Mouse (Mus musculus): ENCODE measurements around the gene Trip11.

Gene Trip11

DNA sequence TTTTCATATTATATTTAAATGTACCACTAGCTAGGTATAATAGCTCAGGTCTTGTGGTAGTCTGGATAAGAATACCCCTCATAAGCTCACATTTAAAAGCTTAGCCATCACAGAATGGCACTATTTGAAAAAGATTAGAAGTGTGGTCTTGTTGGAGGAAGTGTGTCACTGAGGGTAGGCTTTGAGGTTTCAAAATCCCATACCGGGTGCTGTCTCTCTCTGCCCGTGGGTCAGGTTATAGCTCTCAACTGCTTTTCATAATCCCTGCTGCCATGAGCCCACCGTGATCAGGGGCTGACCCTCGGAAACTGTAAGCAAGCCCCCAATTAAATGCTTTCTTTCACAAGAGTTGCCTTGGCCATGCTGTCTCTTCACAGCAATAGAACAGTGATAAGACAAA lies 8.2 kb downstream of the Trip11 start:
- no peak for TF ChIP-seq GATA4 (IDR thresholded peaks at IDR 0.05; ENCODE audit: insufficient replicate concordance, low read length)

DNA sequence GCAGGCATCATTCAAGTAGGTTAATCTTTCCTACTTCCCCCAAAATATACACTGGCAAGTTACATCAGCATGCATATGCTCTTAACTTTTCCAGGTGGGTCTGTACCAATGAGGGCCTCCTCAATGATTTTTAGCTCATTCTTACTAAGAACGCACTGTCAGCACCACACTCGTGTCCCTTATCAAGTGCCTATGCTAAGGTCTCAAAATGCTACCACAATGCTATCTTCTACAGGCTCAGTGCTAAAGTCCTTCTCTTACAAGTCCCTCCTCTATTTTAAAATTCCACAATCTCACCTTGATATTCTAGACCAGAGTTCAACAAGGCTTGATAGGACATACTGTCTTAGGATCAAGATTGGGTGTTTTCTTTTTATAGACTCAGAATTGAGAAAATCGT lies 8.9 kb downstream of the Trip11 start:
- TF ChIP-seq GATA4 (IDR thresholded peaks at IDR 0.05; ENCODE audit: insufficient replicate concordance, low read length): no peak

GRCm38 (mm10) chr12:101899671-101900245 lies 13.3 kb downstream of the Trip11 start:
- TF ChIP-seq GATA4 (IDR thresholded peaks at IDR 0.05; ENCODE audit: insufficient replicate concordance, low read length): no peak

- TF ChIP-seq GATA4 (IDR thresholded peaks at IDR 0.05; ENCODE audit: insufficient replicate concordance, low read length): no peak
These were observed 14.1 kb downstream of the Trip11 start for GRCm38 (mm10) chr12:101898966-101899365.

- no peak for TF ChIP-seq GATA4 (IDR thresholded peaks at IDR 0.05; ENCODE audit: insufficient replicate concordance, low read length)
These were observed 16.0 kb downstream of the Trip11 start for GRCm38 (mm10) chr12:101897113-101897512.

- TF ChIP-seq GATA4 (IDR thresholded peaks at IDR 0.05; ENCODE audit: insufficient replicate concordance, low read length): no peak
These were observed 19.8 kb downstream of the Trip11 start for GRCm38 (mm10) chr12:101893296-101893695.

DNA sequence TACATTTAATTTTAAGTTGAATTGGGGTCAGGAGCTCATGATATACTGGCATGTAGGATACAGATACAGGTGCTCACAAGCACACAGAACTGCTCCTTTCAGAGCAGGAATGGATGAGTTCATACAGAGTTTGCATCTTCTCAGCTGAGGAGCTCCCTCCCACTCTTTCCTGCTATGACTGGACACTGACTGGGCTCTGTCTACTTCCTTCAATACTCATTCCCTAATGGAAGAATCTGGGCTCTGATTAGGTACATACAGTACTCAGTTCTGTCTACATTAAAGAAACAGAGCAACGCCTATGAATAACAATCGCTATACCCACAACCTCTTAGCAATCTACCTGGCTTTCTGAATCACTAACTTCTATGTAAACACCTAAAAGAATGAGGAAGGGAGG lies 20.2 kb downstream of the Trip11 start:
- TF ChIP-seq GATA4 (IDR thresholded peaks at IDR 0.05; ENCODE audit: insufficient replicate concordance, low read length): no peak

- TF ChIP-seq GATA4 (IDR thresholded peaks at IDR 0.05; ENCODE audit: insufficient replicate concordance, low read length): no peak
These were observed 22.0 kb downstream of the Trip11 start for GRCm38 (mm10) chr12:101891066-101891465.

- TF ChIP-seq GATA4 (IDR thresholded peaks at IDR 0.05; ENCODE audit: insufficient replicate concordance, low read length): no peak
These were observed 23.7 kb downstream of the Trip11 start for GRCm38 (mm10) chr12:101889351-101889750.

DNA sequence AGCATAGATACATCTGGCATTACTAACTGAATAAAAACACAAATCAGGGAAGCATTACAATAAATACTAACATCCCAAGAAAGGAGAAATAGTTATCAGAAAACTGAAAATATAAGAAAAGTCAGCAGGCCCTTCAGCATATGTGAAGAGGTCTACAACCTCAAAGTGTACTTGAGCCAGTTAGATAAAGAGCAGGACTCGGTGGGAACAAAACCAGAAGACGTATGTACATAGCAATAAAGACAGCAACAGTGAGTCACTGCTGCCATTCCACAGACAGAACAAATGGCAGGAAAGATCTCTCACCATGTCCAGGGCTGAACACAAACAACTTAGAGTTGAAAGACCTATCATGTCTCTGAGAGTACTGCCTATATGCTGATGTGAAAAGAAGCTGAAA lies 24.8 kb downstream of the Trip11 start:
- TF ChIP-seq GATA4 (IDR thresholded peaks at IDR 0.05; ENCODE audit: insufficient replicate concordance, low read length): no peak

- TF ChIP-seq GATA4 (IDR thresholded peaks at IDR 0.05; ENCODE audit: insufficient replicate concordance, low read length): no peak
These were observed 28.1 kb downstream of the Trip11 start for GRCm38 (mm10) chr12:101884926-101885325.

DNA sequence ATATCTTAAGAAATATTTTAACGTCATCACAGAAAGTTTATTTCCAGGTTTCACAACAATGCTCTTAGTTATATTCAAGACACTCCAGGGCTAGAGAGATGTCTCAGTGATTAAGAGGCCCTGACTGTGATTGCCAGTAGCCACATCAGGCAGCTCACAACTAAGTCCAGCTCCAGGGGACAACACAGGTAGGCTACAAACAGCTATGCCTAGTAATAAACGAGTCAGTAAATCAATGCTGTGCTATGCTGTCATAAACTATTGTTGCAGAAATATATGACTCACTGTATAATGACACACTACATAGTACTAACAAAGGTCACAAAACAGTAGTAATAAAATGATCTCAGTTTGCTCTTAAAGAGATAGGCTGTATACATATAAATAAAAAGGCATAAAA lies 36.7 kb downstream of the Trip11 start:
- no peak for TF ChIP-seq GATA4 (IDR thresholded peaks at IDR 0.05; ENCODE audit: insufficient replicate concordance, low read length)

DNA sequence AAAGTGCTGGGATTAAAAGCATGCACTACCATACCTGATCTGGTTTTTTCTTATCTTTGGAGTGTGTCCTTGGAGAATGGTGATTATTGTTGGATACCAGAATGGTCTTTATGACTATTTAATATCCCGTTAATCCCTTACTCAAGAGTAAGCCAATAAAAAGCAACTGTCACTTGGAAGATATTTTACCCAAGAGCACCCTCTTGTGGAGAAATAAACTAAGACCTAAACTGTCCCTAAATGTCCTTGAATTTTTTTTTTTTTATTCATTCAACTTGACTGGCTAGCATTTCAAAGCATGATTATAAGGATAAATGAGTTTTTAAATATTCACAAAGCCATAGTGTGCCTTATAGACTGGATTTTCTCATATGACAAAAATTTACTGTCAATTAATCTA lies 38.0 kb downstream of the Trip11 start:
- no peak for TF ChIP-seq GATA4 (IDR thresholded peaks at IDR 0.05; ENCODE audit: insufficient replicate concordance, low read length)

DNA sequence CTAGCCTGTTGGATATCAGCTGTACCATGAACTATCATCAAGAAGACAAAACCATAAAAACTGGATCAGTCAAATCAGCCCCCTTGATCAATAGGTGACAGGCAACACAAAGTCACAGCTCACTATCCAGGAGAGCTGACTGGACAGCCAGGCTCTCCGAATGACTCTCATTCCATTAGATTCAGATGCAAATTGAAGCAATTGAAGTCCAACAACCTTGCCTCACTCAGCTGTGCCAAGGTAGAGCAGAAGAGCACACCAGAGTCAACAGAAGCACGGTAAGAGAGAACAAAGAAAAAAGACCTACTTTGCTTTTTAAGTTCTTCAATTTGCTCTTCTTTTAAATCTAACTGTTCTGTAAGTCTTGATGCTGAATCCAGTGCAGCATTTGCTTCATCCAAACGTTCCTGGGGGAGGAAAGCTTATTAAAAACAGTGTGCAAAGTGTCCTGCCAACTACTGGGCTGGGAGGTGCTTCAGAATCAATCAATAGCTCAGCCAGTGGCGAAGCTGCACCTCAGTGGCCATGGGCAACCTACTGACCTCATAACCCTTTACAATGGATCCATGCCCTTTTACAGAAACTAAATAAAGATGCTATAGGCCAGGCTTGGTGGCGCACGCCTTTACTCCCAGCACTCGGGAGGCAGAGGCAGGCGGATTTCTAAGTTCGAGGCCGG lies 50.6 kb downstream of the Trip11 start:
- TF ChIP-seq GATA4 (IDR thresholded peaks at IDR 0.05; ENCODE audit: insufficient replicate concordance, low read length): no peak

DNA sequence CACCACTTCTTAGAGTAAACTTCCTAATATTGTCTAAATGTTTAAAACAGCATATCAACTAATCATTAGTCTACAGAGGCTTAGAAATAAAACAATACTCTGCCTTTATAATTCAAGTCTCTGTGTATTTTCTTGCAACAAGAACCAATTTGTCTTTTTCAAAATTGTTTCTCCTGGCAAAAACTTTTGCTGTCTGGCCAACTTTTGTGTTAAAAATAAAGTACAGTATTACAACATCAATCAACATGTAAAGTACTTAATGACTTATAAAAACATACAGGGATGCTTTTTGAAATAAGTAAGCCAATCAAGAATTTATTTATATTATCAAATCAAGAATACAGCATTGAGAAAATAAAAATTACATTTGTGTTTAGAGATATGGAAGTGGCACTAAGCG lies 52.8 kb downstream of the Trip11 start:
- no peak for TF ChIP-seq GATA4 (IDR thresholded peaks at IDR 0.05; ENCODE audit: insufficient replicate concordance, low read length)

- no peak for TF ChIP-seq GATA4 (IDR thresholded peaks at IDR 0.05; ENCODE audit: insufficient replicate concordance, low read length)
These were observed 55.1 kb downstream of the Trip11 start for GRCm38 (mm10) chr12:101858011-101858410.

DNA sequence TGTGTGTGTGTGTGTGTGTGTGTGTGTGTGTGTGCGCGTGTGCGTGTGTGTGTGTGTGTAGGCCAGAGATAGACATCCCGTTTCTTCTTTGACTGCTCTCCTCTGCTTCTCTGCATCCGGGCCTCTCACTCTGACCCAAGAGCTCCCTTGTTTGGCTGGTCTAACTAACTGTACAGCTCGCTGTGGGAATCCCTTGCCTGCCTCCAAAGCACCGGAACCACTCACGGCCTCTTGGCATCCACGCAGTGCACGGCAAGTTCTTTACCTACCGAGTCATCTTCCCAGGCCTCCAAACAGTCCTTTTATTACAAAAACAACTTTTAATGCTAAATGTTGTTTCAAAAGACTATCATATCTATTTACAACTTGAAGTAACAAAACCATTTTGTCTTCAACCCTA lies 58.7 kb downstream of the Trip11 start:
- no peak for TF ChIP-seq GATA4 (IDR thresholded peaks at IDR 0.05; ENCODE audit: insufficient replicate concordance, low read length)

All from liver, adult (tissue).